Comparison of ENCODE assay signal across 17 mouse cellular contexts in the genomic region with DNA sequence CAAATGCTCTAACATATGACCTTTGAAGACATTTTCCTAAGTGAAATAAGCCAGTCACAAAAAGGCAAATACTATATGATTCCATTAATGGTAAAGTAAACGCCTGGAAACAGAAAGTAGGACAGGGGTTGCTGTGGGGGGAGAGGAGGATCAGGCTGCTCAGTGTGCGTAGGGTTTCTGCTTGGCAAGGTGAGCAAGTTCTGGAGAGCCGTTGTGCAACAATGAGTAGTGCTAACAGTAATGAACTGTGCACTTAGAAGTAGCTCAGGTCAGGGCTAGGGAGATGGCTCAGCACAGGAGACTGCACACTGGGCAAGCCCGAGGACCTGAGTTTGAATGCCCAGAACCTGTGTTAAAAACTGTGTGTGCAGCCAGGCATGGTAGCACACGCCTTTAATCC. TPM values are rescaled to one million over a fixed set of nuclear protein-coding genes. Genes with fewer than 3 reads are reported as not detected.
A peak's percentile ranks its signal among the peaks of the same experiment; 100 is the strongest.
DNase-seq lines count a peak whose midpoint lies in the region; ATAC-seq and TF ChIP-seq lines count a peak whose summit lies in the region.
"Had no signal": no experiment of that assay in that cellular context is flagged by ENCODE, and none has a peak within 500 bp of the region (broad histone marks: within the 10 kb centered on the region; RNA-seq: fewer than 3 reads in every experiment).

No protein-coding gene starts in this region.

- no peak overlapping the region for H3K4me2 ChIP-seq in liver, postnatal 0 days (ENCODE audit: low read depth, low read length)
- no peak overlapping the region for H3K4me2 ChIP-seq in liver, embryonic 11.5 days
- no peak overlapping the region for H3K4me2 ChIP-seq in stomach, embryonic 16.5 days (ENCODE audit: low read depth, low read length)
- H3K4me2 ChIP-seq: heart, embryonic 11.5 days; hindbrain, embryonic 12.5 days had no signal

- TF ChIP-seq POLR2A in lung, adult 2 months (IDR thresholded peaks at IDR 0.05; ENCODE audit: borderline replicate concordance, extremely low read depth, low read depth, low read length): no peak

- H3K4me3 ChIP-seq in liver, postnatal 0 days (ENCODE audit: low read depth, low read length): no peak overlapping the region
- H3K4me3 ChIP-seq in liver, embryonic 11.5 days (ENCODE audit: low read depth, low read length): no peak overlapping the region
- no peak overlapping the region for H3K4me3 ChIP-seq in lung, adult 2 months (replicated peaks; ENCODE audit: extremely low read depth, low read depth, low read length)
- no peak overlapping the region for H3K4me3 ChIP-seq in stomach, embryonic 16.5 days (replicated peaks; ENCODE audit: low read length)
- H3K4me3 ChIP-seq: gastrocnemius, adult 2 months; hindbrain, embryonic 12.5 days had no signal

- H3K4me1 ChIP-seq in liver, postnatal 0 days (ENCODE audit: insufficient read depth): peaks cover 2% of the 10 kb centered on the region; the same call in 1 of the 2 replicates
- no peaks in the 10 kb centered on the region for H3K4me1 ChIP-seq in liver, embryonic 11.5 days (replicated peaks; ENCODE audit: control insufficient read depth, insufficient read depth, low read length)
- H3K4me1 ChIP-seq in lung, adult 2 months (ENCODE audit: control insufficient read depth, insufficient read depth, low read length): no peaks in the 10 kb centered on the region
- H3K4me1 ChIP-seq in stomach, embryonic 16.5 days (ENCODE audit: control insufficient read depth, insufficient read depth, low read length): no peaks in the 10 kb centered on the region
- H3K4me1 ChIP-seq: hindbrain, embryonic 12.5 days had no signal

- ATAC-seq in liver, postnatal 0 days: peak; percentile 42
- no peak for ATAC-seq in liver, embryonic 11.5 days (replicated peaks; ENCODE audit: low FRiP score)
- peak; percentile 44; the same call in 1 of the 2 replicates for ATAC-seq in stomach, embryonic 16.5 days (ENCODE audit: insufficient read depth, low FRiP score)
- no peak for ATAC-seq in monocyte, adult 5-6 weeks (replicated peaks; ENCODE audit: insufficient number of reproducible peaks, low FRiP score, low TSS enrichment, poor library complexity, severe bottlenecking)
- ATAC-seq: CD4-positive, CD25-positive, alpha-beta regulatory T cell, adult 4 months; forebrain, embryonic 14.5 days; hindbrain, embryonic 16.5 days had no signal

- no peak for TF ChIP-seq CTCF in liver, postnatal 0 days (IDR thresholded peaks at IDR 0.05; ENCODE audit: low read depth)
- no peak for TF ChIP-seq CTCF in lung, adult 2 months (IDR thresholded peaks at IDR 0.05; ENCODE audit: insufficient read depth, low read length)

- TF ChIP-seq EP300 in liver, postnatal 0 days (IDR thresholded peaks at IDR 0.05; ENCODE audit: low read depth): no peak

- no peaks in the 10 kb centered on the region for H3K36me3 ChIP-seq in liver, postnatal 0 days (replicated peaks; ENCODE audit: insufficient read depth, low read length)
- no peaks in the 10 kb centered on the region for H3K36me3 ChIP-seq in liver, embryonic 11.5 days (ENCODE audit: control insufficient read depth, insufficient read depth, low read length)
- H3K36me3 ChIP-seq in stomach, embryonic 16.5 days (ENCODE audit: control insufficient read depth, insufficient read depth, low read length): no peaks in the 10 kb centered on the region
- H3K36me3 ChIP-seq: hindbrain, embryonic 12.5 days had no signal

- peak overlapping the region; percentile 41; the same call in 1 of the 2 replicates for H3K27ac ChIP-seq in liver, postnatal 0 days (ENCODE audit: low read depth)
- no peak overlapping the region for H3K27ac ChIP-seq in liver, embryonic 11.5 days (ENCODE audit: low read depth, low read length)
- no peak overlapping the region for H3K27ac ChIP-seq in stomach, embryonic 16.5 days (ENCODE audit: low read length)
- H3K27ac ChIP-seq: gastrocnemius, adult 2 months; hindbrain, embryonic 12.5 days had no signal

- DNase-seq in liver, postnatal 0 days: no peak
- no peak for DNase-seq in liver, embryonic 11.5 days (ENCODE audit: low spot score)
- peak; percentile 51 for DNase-seq in lung, postnatal 36 days
- no peak for DNase-seq in lung, adult 2 months
- DNase-seq: adrenal gland, adult 8-10 months; adrenal gland, postnatal 36 days; gastrocnemius, adult 2 months; gastrocnemius, postnatal 14 days; heart, adult 11 months had no signal

- WGBS in liver, postnatal 0 days (ENCODE audit: insufficient replicate concordance): 63% methylated on average over 5 of the region's 5 CpGs
- 74% methylated on average over 5 of the region's 5 CpGs for WGBS in liver, embryonic 11.5 days
- 72% methylated on average over 5 of the region's 5 CpGs for WGBS in lung, adult 2 months
- 43% methylated on average over 5 of the region's 5 CpGs for WGBS in stomach, embryonic 16.5 days

- no peak overlapping the region for H3K9ac ChIP-seq in liver, postnatal 0 days (replicated peaks)
- H3K9ac ChIP-seq in liver, embryonic 11.5 days (ENCODE audit: low read depth, low read length): no peak overlapping the region
- no peak overlapping the region for H3K9ac ChIP-seq in stomach, embryonic 16.5 days (ENCODE audit: low read length)
- H3K9ac ChIP-seq: forebrain, postnatal 0 days; hindbrain, embryonic 12.5 days had no signal

- no peaks in the 10 kb centered on the region for H3K9me3 ChIP-seq in liver, postnatal 0 days (ENCODE audit: low read length)
- no peaks in the 10 kb centered on the region for H3K9me3 ChIP-seq in liver, embryonic 11.5 days (ENCODE audit: control insufficient read depth, low read length)
- H3K9me3 ChIP-seq in stomach, embryonic 16.5 days (replicated peaks; ENCODE audit: control insufficient read depth, low read length): no peaks in the 10 kb centered on the region
- H3K9me3 ChIP-seq: hindbrain, embryonic 12.5 days had no signal

- no peaks in the 10 kb centered on the region for H3K27me3 ChIP-seq in liver, postnatal 0 days (ENCODE audit: insufficient read depth, low read length)
- H3K27me3 ChIP-seq in liver, embryonic 11.5 days (replicated peaks; ENCODE audit: control insufficient read depth, insufficient read depth, low read length): no peaks in the 10 kb centered on the region
- no peaks in the 10 kb centered on the region for H3K27me3 ChIP-seq in stomach, embryonic 16.5 days (ENCODE audit: control insufficient read depth, insufficient read depth, low read length)
- H3K27me3 ChIP-seq: hindbrain, embryonic 12.5 days had no signal

RNA-seq across cellular contexts. Expression of a gene that starts 51.5 kb away (rescaled TPM):
- polyA plus RNA-seq in liver, postnatal 0 days (2015; fragmentation: Nextera tagmentation; extraction: Ambion mirVana): 10.1 and 10.4 TPM in 2 replicates
- polyA plus RNA-seq in liver, embryonic 11.5 days (2014; fragmentation: Nextera tagmentation; extraction: Ambion mirVana): 27.0 and 29.5 TPM in 2 replicates
- polyA plus RNA-seq in lung, adult 2 months (2012; rRNA removed): 12.1 and 12.5 TPM in 2 replicates
- polyA plus RNA-seq in stomach, embryonic 16.5 days (2015; fragmentation: Nextera tagmentation; extraction: Ambion mirVana): 21.7 and 23.0 TPM in 2 replicates
- 11.4 to 26.8 TPM (median 12.9 TPM) in 3 replicates for total RNA-seq in monocyte, adult 5-6 weeks (2017)

Comparison
In these comparisons a context has a peak if more than half of its experiments do, and no peak if none do; other contexts are left out.
1. ATAC-seq: peak in liver, postnatal 0 days (single experiment) and stomach, embryonic 16.5 days (single experiment); none in liver, embryonic 11.5 days (single experiment) and monocyte, adult 5-6 weeks (single experiment).